Mouse (Mus musculus) kidney, adult 2 months (tissue): Measurements from ENCODE around the gene Scn4a.

ENCODE experiments used
- CTCF ChIP-seq: fragments of 200-500 bp; conservative IDR thresholded peaks from 2 replicates; pipeline ENCODE4 v1.5.1; 2011; ENCODE audit warnings: low read depth, mild to moderate bottlenecking, control low read depth, low read length, moderate library complexity, mixed read lengths; ENCODE audit not compliant: insufficient read depth, insufficient read length
- POLR2A ChIP-seq: fragments of 200-500 bp; IDR thresholded peaks from one replicate; pipeline ENCODE4 v1.6.1; 2011; ENCODE audit warnings: low read depth, low read length, control low read depth

GRCm38 (mm10) chr11:106271131-106271793 is 81.8 kb downstream of the Scn4a start:
- TF ChIP-seq CTCF, result no peak
- no peak for TF ChIP-seq POLR2A
